8 mouse cellular contexts compared by ENCODE assay signal in genomic region chrX:49493739-49494449, GRCm38 (mm10). TPM values are rescaled to one million over a fixed set of nuclear protein-coding genes. Genes with fewer than 3 reads are reported as not detected.
DNase-seq lines count a peak whose midpoint lies in the region; ATAC-seq and TF ChIP-seq lines count a peak whose summit lies in the region.

No protein-coding gene starts in this region.

- intact Hi-C loops in left cerebral cortex, postnatal 14 days (cut with DNase I): no loop called here

- no peak for TF ChIP-seq CTCF in kidney, postnatal 0 days (IDR thresholded peaks at IDR 0.05; ENCODE audit: low read depth)
- no peak for TF ChIP-seq CTCF in embryonic fibroblast, embryonic 13.5 days (IDR thresholded peaks at IDR 0.05; ENCODE audit: borderline replicate concordance, insufficient read depth, low read length)

- no peak for DNase-seq in kidney, postnatal 0 days (ENCODE audit: low spot score)
- no peak for DNase-seq in kidney, postnatal 4 days
- no peak for DNase-seq in limb, embryonic 11.5 days (ENCODE audit: low spot score)
- DNase-seq in left cerebral cortex, adult 11 months (ENCODE audit: low spot score): no peak
- no peak for DNase-seq in left cerebral cortex, postnatal 14 days (ENCODE audit: low spot score in 2 of 2)
- no peak for DNase-seq in thymus, postnatal 25 days

- H3K9me3 ChIP-seq in kidney, postnatal 0 days (replicated peaks; ENCODE audit: low read length): no peaks in the 10 kb centered on the region
- no peaks in the 10 kb centered on the region for H3K9me3 ChIP-seq in limb, embryonic 11.5 days (ENCODE audit: control insufficient read depth, low read length)
- no peaks in the 10 kb centered on the region for H3K9me3 ChIP-seq in neural tube, embryonic 13.5 days

- 0 out of 2 replicates have a peak overlapping the region, but pooled peaks have one; percentile 11 for H3K4me3 ChIP-seq in kidney, postnatal 0 days (replicated peaks; ENCODE audit: low read depth, low read length)
- H3K4me3 ChIP-seq in embryonic fibroblast, embryonic 13.5 days (ENCODE audit: insufficient read depth, low read length): peak overlapping the region; percentile 13
- H3K4me3 ChIP-seq in limb, embryonic 11.5 days (ENCODE audit: low read depth, low read length): 0 out of 2 replicates have a peak overlapping the region, but pooled peaks have one; percentile 1
- peak overlapping the region; percentile 35 for H3K4me3 ChIP-seq in neural tube, embryonic 13.5 days

- no peak for ATAC-seq in kidney, postnatal 0 days (replicated peaks; ENCODE audit: low FRiP score, low read depth)
- ATAC-seq in limb, embryonic 11.5 days (ENCODE audit: insufficient number of reproducible peaks, low FRiP score, low TSS enrichment, low read depth): no peak
- ATAC-seq in neural tube, embryonic 13.5 days (ENCODE audit: low read depth): no peak

- H3K27ac ChIP-seq in kidney, postnatal 0 days: no peak overlapping the region
- H3K27ac ChIP-seq in embryonic fibroblast, embryonic 13.5 days (ENCODE audit: insufficient read depth, low read length): no peak overlapping the region
- no peak overlapping the region for H3K27ac ChIP-seq in limb, embryonic 11.5 days (replicated peaks; ENCODE audit: low read depth, low read length)
- H3K27ac ChIP-seq in neural tube, embryonic 13.5 days (replicated peaks): no peak overlapping the region

- 21% methylated on average over 46 of the region's 46 CpGs for WGBS in kidney, postnatal 0 days
- 16% methylated on average over 46 of the region's 46 CpGs for WGBS in limb, embryonic 11.5 days
- 21% methylated on average over 46 of the region's 46 CpGs for WGBS in neural tube, embryonic 13.5 days

- no peak overlapping the region for H3K9ac ChIP-seq in kidney, postnatal 0 days (ENCODE audit: low read depth, low read length)
- H3K9ac ChIP-seq in limb, embryonic 11.5 days (ENCODE audit: low read length): no peak overlapping the region
- no peak overlapping the region for H3K9ac ChIP-seq in neural tube, embryonic 13.5 days

- no peaks in the 10 kb centered on the region for H3K4me1 ChIP-seq in kidney, postnatal 0 days (replicated peaks; ENCODE audit: insufficient read depth, low read length)
- H3K4me1 ChIP-seq in embryonic fibroblast, embryonic 13.5 days (ENCODE audit: control insufficient read depth, insufficient read depth, low read length): no peaks in the 10 kb centered on the region
- H3K4me1 ChIP-seq in limb, embryonic 11.5 days (ENCODE audit: control insufficient read depth, insufficient read depth, low read length): no peaks in the 10 kb centered on the region
- peaks cover 5% of the 10 kb centered on the region for H3K4me1 ChIP-seq in neural tube, embryonic 13.5 days (replicated peaks)

- TF ChIP-seq POLR2A in embryonic fibroblast, embryonic 13.5 days (IDR thresholded peaks at IDR 0.05; ENCODE audit: low read depth, low read length): no peak

- H3K4me2 ChIP-seq in kidney, postnatal 0 days (ENCODE audit: low read length): peak overlapping the region; percentile 39
- H3K4me2 ChIP-seq in limb, embryonic 11.5 days (ENCODE audit: low read depth, severe bottlenecking): peak overlapping the region; percentile 42
- peak overlapping the region; percentile 60 for H3K4me2 ChIP-seq in neural tube, embryonic 13.5 days

- H3K27me3 ChIP-seq in kidney, postnatal 0 days (ENCODE audit: insufficient read depth, low read length): peaks cover 9% of the 10 kb centered on the region
- peaks cover 23% of the 10 kb centered on the region for H3K27me3 ChIP-seq in limb, embryonic 11.5 days (ENCODE audit: control insufficient read depth, insufficient read depth, low read length)
- peaks cover 33% of the 10 kb centered on the region for H3K27me3 ChIP-seq in neural tube, embryonic 13.5 days

- no peaks in the 10 kb centered on the region for H3K36me3 ChIP-seq in kidney, postnatal 0 days (ENCODE audit: insufficient read depth, low read length)
- H3K36me3 ChIP-seq in limb, embryonic 11.5 days (ENCODE audit: control insufficient read depth, insufficient read depth, low read length): no peaks in the 10 kb centered on the region
- H3K36me3 ChIP-seq in neural tube, embryonic 13.5 days: no peaks in the 10 kb centered on the region

RNA-seq across cellular contexts. Expression of gene Arhgap36, which starts 30.1 kb away (rescaled TPM):
- 1.0 and 1.5 TPM in 2 replicates for polyA plus RNA-seq in kidney, postnatal 0 days (2015; fragmentation: Nextera tagmentation; extraction: Ambion mirVana)
- 0.19 and 0.65 TPM in 2 replicates for polyA plus RNA-seq in embryonic fibroblast, embryonic 13.5 days (2011; ENCODE audit: insufficient read length, low read depth, missing spikeins)
- 0.67 and 1.3 TPM in 2 replicates for polyA plus RNA-seq in limb, embryonic 11.5 days (2014; fragmentation: Nextera tagmentation; extraction: Ambion mirVana)
- 7.6 and 8.5 TPM in 2 replicates for polyA plus RNA-seq in neural tube, embryonic 13.5 days (2015; fragmentation: Nextera tagmentation; extraction: Ambion mirVana)
- total RNA-seq in left cerebral cortex, postnatal 14 days (2021): 1 to 10 TPM; 2.0 to 2.4 TPM
